Comparison of ENCODE assay signal across 19 mouse cellular contexts in the genomic region with DNA sequence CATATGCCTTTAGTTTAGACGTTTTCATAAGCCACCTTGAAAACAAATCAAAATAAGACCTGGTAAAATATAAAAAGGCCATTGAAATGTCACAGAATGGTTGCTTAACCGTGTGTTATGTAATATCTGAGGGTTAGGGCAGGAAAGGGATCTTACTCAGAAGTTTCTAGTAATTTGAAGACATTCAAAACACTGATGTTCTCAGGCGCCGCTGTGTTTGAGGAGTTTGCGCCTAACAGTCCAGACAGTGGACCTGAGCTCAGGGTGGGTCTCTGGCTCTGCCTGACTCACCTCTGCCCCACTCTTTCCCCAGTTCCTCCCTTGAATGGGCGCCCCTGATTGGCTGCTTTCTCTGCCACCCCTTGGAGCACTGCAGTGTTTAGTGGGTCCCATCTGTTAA.
DNase-seq lines count a peak whose midpoint lies in the region; ATAC-seq and TF ChIP-seq lines count a peak whose summit lies in the region.
"Had no signal": no experiment of that assay in that cellular context is flagged by ENCODE, and none has a peak within 500 bp of the region (broad histone marks: within the 10 kb centered on the region; RNA-seq: fewer than 3 reads in every experiment).

No protein-coding gene starts in this region.

- H3K4me3 ChIP-seq in liver, adult 2 months (ENCODE audit: insufficient read depth, low read depth, low read length), result no peak overlapping the region
- H3K4me3 ChIP-seq in bone marrow, adult 2 months (replicated peaks; ENCODE audit: control insufficient read depth, low read depth, low read length), result no peak overlapping the region
- H3K4me3 ChIP-seq: embryonic facial prominence, embryonic 12.5 days; forebrain, embryonic 15.5 days; heart, adult 2 months; heart, embryonic 15.5 days; hindbrain, embryonic 13.5 days had no signal

- peaks cover 5% of the 10 kb centered on the region for H3K4me1 ChIP-seq in liver, adult 2 months (ENCODE audit: control insufficient read depth, insufficient read depth, low read length)
- peaks cover 3% of the 10 kb centered on the region for H3K4me1 ChIP-seq in bone marrow, adult 2 months (ENCODE audit: control insufficient read depth, insufficient read depth, low read length)
- H3K4me1 ChIP-seq: forebrain, embryonic 15.5 days had no signal

- H3K27ac ChIP-seq in liver, adult 2 months (replicated peaks; ENCODE audit: insufficient read depth, low read depth, low read length), result no peak overlapping the region
- H3K27ac ChIP-seq in bone marrow, adult 2 months (ENCODE audit: control insufficient read depth, insufficient read depth, low read depth, low read length, poor library complexity), result peak overlapping the region; percentile 32; the same call in 1 of the 2 replicates
- H3K27ac ChIP-seq: embryonic facial prominence, embryonic 12.5 days; forebrain, embryonic 15.5 days; heart, adult 2 months; heart, embryonic 15.5 days; hindbrain, embryonic 13.5 days had no signal

- no peak for TF ChIP-seq CTCF in liver, adult 2 months (IDR thresholded peaks at IDR 0.05; ENCODE audit: low read depth, low read length)
- TF ChIP-seq CTCF in bone marrow, adult 2 months (IDR thresholded peaks at IDR 0.05; ENCODE audit: control insufficient read depth, insufficient read depth, low read length), result no peak

- ATAC-seq in megakaryocyte, adult 5-6 weeks (ENCODE audit: poor library complexity, severe bottlenecking), result peak; percentile 66
- ATAC-seq: forebrain, embryonic 15.5 days had no signal

- no peak overlapping the region for H3K9ac ChIP-seq in liver, adult 2 months (ENCODE audit: low read depth, low read length)
- H3K9ac ChIP-seq: embryonic facial prominence, embryonic 12.5 days; forebrain, embryonic 15.5 days; heart, embryonic 15.5 days; hindbrain, embryonic 13.5 days had no signal

- no peaks in the 10 kb centered on the region for H3K27me3 ChIP-seq in liver, adult 2 months (ENCODE audit: control insufficient read depth, insufficient read depth, low read length)
- H3K27me3 ChIP-seq: CH12.LX; embryonic facial prominence, embryonic 12.5 days; forebrain, embryonic 15.5 days; heart, embryonic 15.5 days; hindbrain, embryonic 13.5 days had no signal

- no peaks in the 10 kb centered on the region for H3K36me3 ChIP-seq in liver, adult 2 months (ENCODE audit: control insufficient read depth, insufficient read depth, low read length)
- H3K36me3 ChIP-seq: embryonic facial prominence, embryonic 12.5 days; forebrain, embryonic 15.5 days; heart, embryonic 15.5 days; hindbrain, embryonic 13.5 days had no signal

- no peak for TF ChIP-seq POLR2A in liver, adult 2 months (IDR thresholded peaks at IDR 0.05; ENCODE audit: extremely low read depth, insufficient read depth, low read length)
- TF ChIP-seq POLR2A in bone marrow, adult 2 months (IDR thresholded peaks at IDR 0.05; ENCODE audit: borderline replicate concordance, control insufficient read depth, low read depth, low read length), result no peak

- WGBS in liver, adult 2 months, result 43% methylated on average over 6 of the region's 6 CpGs
- WGBS in bone marrow, adult 2 months, result 31% methylated on average over 6 of the region's 6 CpGs

- H3K79me2 ChIP-seq in liver, adult 2 months (ENCODE audit: control insufficient read depth, insufficient read depth, low read length), result no peaks in the 10 kb centered on the region

- DNase-seq in liver, adult 2 months (ENCODE audit: extremely low read depth, low read depth, low spot score), result peak; percentile 60
- DNase-seq in liver (no peak), 416B (ENCODE audit: low read depth) (peak; percentile 63)
- DNase-seq in c-Kit-positive CD71-positive TER-119-positive erythroid progenitor cells, embryonic 14.5 days (ENCODE audit: low spot score), result no peak
- no peak for DNase-seq in heart, adult 11 months
- no peak for DNase-seq in lung, postnatal 10 days
- DNase-seq: adrenal gland, postnatal 14 days; cerebellum, adult 8-10 months; cerebellum, postnatal 14 days; gastrocnemius, postnatal 36 days; heart, adult 2 months; heart, postnatal 14 days had no signal

Comparison
In these comparisons a context has a peak if more than half of its experiments do, and no peak if none do; other contexts are left out.
1. DNase-seq: peak in liver, adult 2 months (single experiment) and 416B (single experiment); none in liver (single experiment), c-Kit-positive CD71-positive TER-119-positive erythroid progenitor cells, embryonic 14.5 days (single experiment), heart, adult 11 months (single experiment) and lung, postnatal 10 days (single experiment).